Mouse (Mus musculus) liver, embryonic 15.5 days (tissue): Measurements from ENCODE around the gene Hdac10. TPM values are rescaled to one million over a fixed set of nuclear protein-coding genes. Genes with fewer than 3 reads are reported as not detected.

Experiments used
- ATAC-seq: fragments of 200-750 bp; cut with Nextera tagmentation; 2 replicates; pipeline ENCODE4 v1.8.0; 2017; ENCODE audit warnings: moderate number of reproducible peaks, mild to moderate bottlenecking, moderate library complexity; ENCODE audit not compliant: insufficient read depth
- H3K27ac ChIP-seq: fragments of 300-500 bp; sonication (generic); replicated peaks from 2 replicates; pipeline ENCODE4 v1.5.1; 2015; ENCODE audit warnings: mild to moderate bottlenecking, inconsistent platforms
- H3K27me3 ChIP-seq: fragments of 300-500 bp; sonication (generic); 2 replicates; pipeline ENCODE4 v1.6.1; 2015; ENCODE audit warnings: mild to moderate bottlenecking, inconsistent platforms
- H3K36me3 ChIP-seq: fragments of 300-500 bp; sonication (generic); replicated peaks from 2 replicates; pipeline ENCODE4 v1.6.1; 2015; ENCODE audit warnings: moderate library complexity, mild to moderate bottlenecking, inconsistent platforms
- H3K4me1 ChIP-seq: fragments of 300-500 bp; sonication (generic); replicated peaks from 2 replicates; pipeline ENCODE4 v1.6.1; 2015; ENCODE audit warnings: inconsistent platforms
- H3K4me2 ChIP-seq: fragments of 300-500 bp; sonication (generic); 2 replicates; pipeline ENCODE4 v1.6.1; 2015; ENCODE audit warnings: moderate library complexity, mild to moderate bottlenecking, inconsistent platforms
- H3K4me3 ChIP-seq: fragments of 300-500 bp; sonication (generic); replicated peaks from 2 replicates; pipeline ENCODE4 v1.5.1; 2015; ENCODE audit warnings: mild to moderate bottlenecking, inconsistent platforms
- H3K9ac ChIP-seq: fragments of 300-500 bp; sonication (generic); 2 replicates; pipeline ENCODE4 v1.6.1; 2015; ENCODE audit warnings: moderate library complexity, mild to moderate bottlenecking, inconsistent platforms
- H3K9me3 ChIP-seq: fragments of 300-500 bp; sonication (generic); replicated peaks from 2 replicates; pipeline ENCODE4 v1.6.1; 2016; ENCODE audit warnings: inconsistent platforms
- WGBS: fragments of 180-500 bp; shearing (Covaris S2); methylation state at CpG from one replicate; pipeline ENCODE4 v1.1.7; 2015; ENCODE audit warnings: mixed read lengths; ENCODE audit not compliant: insufficient replicate concordance; 5-methylcytosine and 5-hydroxymethylcytosine counted together
- microRNA-seq: library from miRNA; unstranded; fragments of <30 nt; microRNA quantifications from one replicate; pipeline ENCODE4, GENCODE M21; 2016
- polyA plus RNA-seq: library from polyadenylated mRNA; unstranded; fragments of >200 nt; fragmentation: Nextera tagmentation; extraction: Ambion mirVana; gene quantifications from 2 replicates; pipeline ENCODE4 v1.2.1, GENCODE M21; 2015

Hdac10 gene
- polyA plus RNA-seq, 1 experiment from 2014 or later = 8.6 TPM

GRCm38 (mm10) chr15:89073993-89074603 lies 54.4 kb downstream of the Hdac10 start:
- H3K9me3 ChIP-seq = no peaks in the 10 kb centered on the region

More at GRCm38 (mm10) chr15:89073993-89074603, 54.4 kb downstream of the Hdac10 start:
- 44% methylated on average over 10 of the region's 10 CpGs for WGBS
- Histone ChIP-seq H3K4me3 (no peak overlapping the region), H3K27ac (no peak overlapping the region), H3K9ac (no peak overlapping the region), H3K4me1 (peaks cover 42% of the 10 kb centered on the region), H3K4me2 (no peak overlapping the region), H3K36me3 (no peaks in the 10 kb centered on the region), H3K27me3 (peaks cover 38% of the 10 kb centered on the region)
- ATAC-seq = no peak

Small RNA genes within 50 kb of the gene (microRNA-seq; reads per million reads assigned to microRNA genes)
- gene Mir7118 = 1.0 reads per million

Other genes starting within 250 kb of the Hdac10 start
- not detected in 2 replicates for gene Ttll8, start 174.3 kb downstream of the Hdac10 start, polyA plus RNA-seq
- gene Mlc1, start 149.7 kb downstream of the Hdac10 start, polyA plus RNA-seq = not detected in 2 replicates
- gene Mov10l1, start 145.8 kb downstream of the Hdac10 start, polyA plus RNA-seq = not detected in 2 replicates
- gene Panx2, start 69.0 kb downstream of the Hdac10 start, polyA plus RNA-seq = not detected in 2 replicates
- 19.2 and 23.8 TPM in 2 replicates for gene Trabd, start 53.6 kb downstream of the Hdac10 start, polyA plus RNA-seq
- gene Selenoo, start 39.6 kb downstream of the Hdac10 start, polyA plus RNA-seq = 9.3 and 10.7 TPM in 2 replicates
- 6.0 and 7.5 TPM in 2 replicates for gene Tubgcp6, start 5.6 kb downstream of the Hdac10 start, polyA plus RNA-seq
- 1.4 and 1.5 TPM in 2 replicates for gene Mapk12, start 12.0 kb upstream of the Hdac10 start, polyA plus RNA-seq
- 0.44 and 0.68 TPM in 2 replicates for gene Mapk11, start 20.9 kb upstream of the Hdac10 start, polyA plus RNA-seq
- gene Plxnb2, start 52.1 kb upstream of the Hdac10 start, polyA plus RNA-seq = 22.3 and 30.1 TPM in 2 replicates
- gene Dennd6b, start 67.8 kb upstream of the Hdac10 start, polyA plus RNA-seq = 3.3 and 3.5 TPM in 2 replicates
- gene Ppp6r2, start 82.9 kb upstream of the Hdac10 start, polyA plus RNA-seq = 14.9 and 16.3 TPM in 2 replicates
- 21.4 and 28.6 TPM in 2 replicates for gene Sbf1, start 186.6 kb upstream of the Hdac10 start, polyA plus RNA-seq
- gene Adm2, start 194.0 kb upstream of the Hdac10 start, polyA plus RNA-seq = 1.7 and 2.0 TPM in 2 replicates
- gene Miox, start 205.7 kb upstream of the Hdac10 start, polyA plus RNA-seq = 10.3 and 10.6 TPM in 2 replicates
- 30.9 and 35.3 TPM in 2 replicates for gene Lmf2, start 227.0 kb upstream of the Hdac10 start, polyA plus RNA-seq
- gene Ncaph2, start 227.0 kb upstream of the Hdac10 start, polyA plus RNA-seq = 110 and 115 TPM in 2 replicates
- 2.4 and 4.3 TPM in 2 replicates for gene Sco2, start 245.1 kb upstream of the Hdac10 start, polyA plus RNA-seq
- gene Tymp, start 248.3 kb upstream of the Hdac10 start, polyA plus RNA-seq = 0.40 TPM in 2 replicates